Mouse (Mus musculus) lung, embryonic 14.5 days (tissue): ENCODE measurements around the gene Eef2kmt. TPM values are rescaled to one million over a fixed set of nuclear protein-coding genes. Genes with fewer than 3 reads are reported as not detected.

Experiments
- ATAC-seq: fragments of 200-750 bp; cut with Nextera tagmentation; 2 replicates; pipeline ENCODE4 v1.8.0; 2017; ENCODE audit warnings: mild to moderate bottlenecking, moderate TSS enrichment, moderate library complexity; ENCODE audit not compliant: insufficient read depth
- DNase-seq: peaks from one replicate; pipeline ENCODE4 v3.0.0-alpha.2; 2015
- H3K27ac ChIP-seq: fragments of 300-500 bp; sonication (generic); 2 replicates; pipeline ENCODE4 v1.5.1; 2014; ENCODE audit warnings: low read depth, mild to moderate bottlenecking, moderate library complexity
- H3K27me3 ChIP-seq: fragments of 300-500 bp; sonication (generic); 2 replicates; pipeline ENCODE4 v1.6.1; 2014; ENCODE audit warnings: low read length, control low read depth; ENCODE audit not compliant: insufficient read depth
- H3K36me3 ChIP-seq: fragments of 300-500 bp; sonication (generic); 2 replicates; pipeline ENCODE4 v1.6.1; 2014; ENCODE audit warnings: control low read depth; ENCODE audit not compliant: insufficient read depth
- H3K4me1 ChIP-seq: fragments of 300-500 bp; sonication (generic); 2 replicates; pipeline ENCODE4 v1.6.1; 2014; ENCODE audit warnings: antibody characterized with exemption, control low read depth; ENCODE audit not compliant: insufficient read depth
- H3K4me2 ChIP-seq: fragments of 300-500 bp; sonication (generic); 2 replicates; pipeline ENCODE4 v1.6.1; 2014; ENCODE audit warnings: mild to moderate bottlenecking
- H3K4me3 ChIP-seq: fragments of 300-500 bp; sonication (generic); 2 replicates; pipeline ENCODE4 v1.5.1; 2014; ENCODE audit warnings: low read depth, low read length
- H3K9ac ChIP-seq: fragments of 300-500 bp; sonication (generic); 2 replicates; pipeline ENCODE4 v1.6.1; 2014
- H3K9me3 ChIP-seq: fragments of 300-500 bp; sonication (generic); 2 replicates; pipeline ENCODE4 v1.6.1; 2016; ENCODE audit warnings: low read depth, low read length, control low read depth
- CTCF ChIP-seq: IDR thresholded peaks from 2 replicates; pipeline ENCODE4 v1.5.1; 2016; ENCODE audit warnings: antibody characterized with exemption, low read depth
- WGBS: fragments of 180-500 bp; shearing (Covaris S2); extraction: QIAGEN DNeasy Blood & Tissue Kit; methylation state at CpG from one replicate; pipeline ENCODE4 v1.1.7; 2014; 5-methylcytosine and 5-hydroxymethylcytosine counted together
- microRNA-seq: library from miRNA; unstranded; fragments of <30 nt; microRNA quantifications from one replicate; pipeline ENCODE4, GENCODE M21; 2016; ENCODE audit warnings: borderline number of aligned reads
- polyA plus RNA-seq: library from polyadenylated mRNA; unstranded; fragments of >200 nt; fragmentation: Nextera tagmentation; extraction: Ambion mirVana; gene quantifications from 2 replicates; pipeline ENCODE4 v1.2.1, GENCODE M21; 2014

Gene Eef2kmt
- polyA plus RNA-seq, 1 experiment from 2014 or later, result 28.4 TPM

- no peak overlapping the region for H3K4me2 ChIP-seq
- no peak overlapping the region for H3K4me3 ChIP-seq
- no peak for DNase-seq
- no peaks in the 10 kb centered on the region for H3K36me3 ChIP-seq
- H3K4me1 ChIP-seq, result 0 out of 2 replicates have a peak, but pooled peaks cover 3% of the 10 kb centered on the region
- H3K9ac ChIP-seq, result no peak overlapping the region
- TF ChIP-seq CTCF, result no peak
- no peak for ATAC-seq
- H3K27me3 ChIP-seq, result no peaks in the 10 kb centered on the region
- H3K27ac ChIP-seq, result no peak overlapping the region
- 71% methylated on average over 5 of the region's 5 CpGs for WGBS
- no peaks in the 10 kb centered on the region for H3K9me3 ChIP-seq
These were observed 49.7 kb downstream of the Eef2kmt start for GRCm38 (mm10) chr16:5206051-5206450.

GRCm38 (mm10) chr16:5205431-5205970 lies 50.3 kb downstream of the Eef2kmt start:
- Histone ChIP-seq H3K9ac (no peak overlapping the region), H3K4me3 (no peak overlapping the region), H3K4me1 (0 out of 2 replicates have a peak, but pooled peaks cover 3% of the 10 kb centered on the region), H3K27me3 (no peaks in the 10 kb centered on the region), H3K9me3 (no peaks in the 10 kb centered on the region), H3K4me2 (no peak overlapping the region), H3K27ac (no peak overlapping the region), H3K36me3 (no peaks in the 10 kb centered on the region)
- WGBS, result 79% methylated on average over 5 of the region's 5 CpGs
- DNase-seq, result no peak
- no peak for ATAC-seq
- no peak for TF ChIP-seq CTCF

- no peak for TF ChIP-seq CTCF
- Histone ChIP-seq H3K9ac (peak within 1 kb of the TSS; percentile 62), H3K36me3 (peaks cover 4% of the 10 kb centered on the region; the same call in 1 of the 2 replicates), H3K9me3 (no peaks in the 10 kb centered on the region), H3K4me3 (peak within 1 kb of the TSS; percentile 86), H3K4me1 (0 out of 2 replicates have a peak, but pooled peaks cover 3% of the 10 kb centered on the region), H3K4me2 (peak within 1 kb of the TSS; percentile 98), H3K27ac (no peak within 1 kb of the TSS; the same call in 1 of the 2 replicates), H3K27me3 (no peaks in the 10 kb centered on the region)
- DNase-seq, result peak; percentile 95
- WGBS, result 4% methylated on average over 40 of the region's 40 CpGs
- ATAC-seq, result peak; percentile 90
These were observed 51.9 kb downstream of the Eef2kmt start, which contains the start of gene Nagpa for GRCm38 (mm10) chr16:5203668-5204433. Nagpa (minus strand) TSS chr16:5204012.

GRCm38 (mm10) chr16:5203200-5203599 lies 52.6 kb downstream of the Eef2kmt start:
- ATAC-seq (peak; percentile 53), DNase-seq (peak; percentile 7)
- TF ChIP-seq CTCF, result no peak
- WGBS, result 1% methylated on average over 36 of the region's 36 CpGs
- Histone ChIP-seq H3K36me3 (peaks cover 4% of the 10 kb centered on the region; the same call in 1 of the 2 replicates), H3K4me3 (peak overlapping the region; percentile 86), H3K9me3 (no peaks in the 10 kb centered on the region), H3K4me1 (0 out of 2 replicates have a peak, but pooled peaks cover 3% of the 10 kb centered on the region), H3K27me3 (no peaks in the 10 kb centered on the region), H3K9ac (peak overlapping the region; percentile 62), H3K27ac (no peak overlapping the region), H3K4me2 (peak overlapping the region; percentile 98)

- Histone ChIP-seq H3K27me3 (no peaks in the 10 kb centered on the region), H3K36me3 (peaks cover 4% of the 10 kb centered on the region; the same call in 1 of the 2 replicates), H3K9me3 (no peaks in the 10 kb centered on the region), H3K4me1 (0 out of 2 replicates have a peak, but pooled peaks cover 3% of the 10 kb centered on the region), H3K4me3 (peak overlapping the region; percentile 86), H3K4me2 (peak overlapping the region; percentile 98), H3K9ac (no peak overlapping the region), H3K27ac (no peak overlapping the region)
- 9% methylated on average over 4 of the region's 4 CpGs for WGBS
- TF ChIP-seq CTCF, result peak; percentile 74
- ATAC-seq, result no peak
- peak; percentile 84 for DNase-seq
These were observed 53.1 kb downstream of the Eef2kmt start for GRCm38 (mm10) chr16:5202681-5203080.

GRCm38 (mm10) chr16:5195080-5195479 lies 60.7 kb downstream of the Eef2kmt start:
- peak; percentile 83 for DNase-seq
- H3K27me3 ChIP-seq, result no peaks in the 10 kb centered on the region

More at GRCm38 (mm10) chr16:5195080-5195479, 60.7 kb downstream of the Eef2kmt start:
- no peaks in the 10 kb centered on the region for H3K9me3 ChIP-seq
- TF ChIP-seq CTCF, result peak; percentile 83
- no peak overlapping the region for H3K27ac ChIP-seq
- no peak overlapping the region for H3K4me2 ChIP-seq
- no peaks in the 10 kb centered on the region for H3K4me1 ChIP-seq
- no peak overlapping the region for H3K9ac ChIP-seq
- WGBS, result 24% methylated on average over 6 of the region's 6 CpGs
- H3K36me3 ChIP-seq, result peaks cover 4% of the 10 kb centered on the region; the same call in 1 of the 2 replicates
- H3K4me3 ChIP-seq, result no peak overlapping the region
- no peak for ATAC-seq

Small RNA genes lying within 50 kb of the gene (microRNA-seq; reads per million reads assigned to microRNA genes)
- gene Gm23689 (not detected), gene Gm26095 (not detected), gene Mir6364 (not detected)

Other genes with a start within 250 kb of the Eef2kmt start
- gene Smim22, start 248.7 kb downstream of the Eef2kmt start, polyA plus RNA-seq, result 13.5 and 15.8 TPM in 2 replicates
- 53.5 and 59.9 TPM in 2 replicates for gene Rogdi, start 242.4 kb downstream of the Eef2kmt start, polyA plus RNA-seq
- 112 and 117 TPM in 2 replicates for gene Glyr1, start 206.1 kb downstream of the Eef2kmt start, polyA plus RNA-seq
- gene Ubn1, start 205.9 kb downstream of the Eef2kmt start, polyA plus RNA-seq, result 27.0 and 27.3 TPM in 2 replicates
- 3.7 and 4.7 TPM in 2 replicates for gene Ppl, start 123.6 kb downstream of the Eef2kmt start, polyA plus RNA-seq
- 0.49 and 0.86 TPM in 2 replicates for gene Sec14l5, start 108.9 kb downstream of the Eef2kmt start, polyA plus RNA-seq
- 20.8 and 23.3 TPM in 2 replicates for gene Nagpa, start 52.0 kb downstream of the Eef2kmt start, polyA plus RNA-seq
- 3.4 and 4.5 TPM in 2 replicates for gene AU021092, start 33.7 kb downstream of the Eef2kmt start, polyA plus RNA-seq
- 32.0 and 32.9 TPM in 2 replicates for gene Alg1, start 22.4 kb downstream of the Eef2kmt start, polyA plus RNA-seq